Mouse (Mus musculus): ENCODE results near the gene Chat. TPM values are rescaled to one million over a fixed set of nuclear protein-coding genes. Genes with fewer than 3 reads are reported as not detected.
A peak's percentile ranks its signal among the peaks of the same experiment; 100 is the strongest.

The Chat gene
- polyA plus RNA-seq, 1 experiment from 2014 or later = 3.0 TPM

DNA sequence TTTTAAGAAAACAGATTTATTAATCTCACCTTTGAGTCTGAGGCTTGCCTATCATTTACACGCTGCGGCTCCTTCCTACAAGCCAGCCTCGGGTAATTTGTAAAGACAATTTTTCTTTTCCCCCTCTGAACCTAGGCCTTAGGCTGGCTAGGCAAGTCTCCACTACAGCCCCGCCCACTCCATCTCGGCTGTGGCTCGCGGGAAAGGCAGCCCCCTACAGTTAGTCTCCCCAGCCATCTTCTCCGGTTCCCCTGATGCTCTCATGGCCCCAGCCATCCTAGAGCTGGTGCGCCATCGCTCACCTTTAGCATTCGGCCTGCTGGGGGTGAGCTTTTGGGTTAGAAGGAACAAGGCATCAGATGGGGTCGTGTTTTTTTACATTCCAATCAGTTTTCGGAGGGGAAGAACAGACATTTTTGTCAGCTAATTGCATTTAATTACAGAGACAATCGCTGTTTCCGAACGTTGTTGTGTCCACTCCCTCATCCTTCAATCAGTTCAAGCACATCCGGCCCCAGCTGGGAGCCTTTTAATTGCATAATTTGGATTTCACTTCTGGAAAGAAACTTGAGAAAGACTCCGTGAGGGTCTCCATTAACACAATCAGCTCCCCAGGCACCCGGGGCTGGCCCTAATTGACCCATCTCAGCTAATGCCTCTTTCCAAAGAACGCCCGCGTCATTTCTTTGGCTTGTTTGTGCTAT, 86.2 kb downstream of the Chat start:
- no peak for ATAC-seq (ENCODE audit: low FRiP score, low read depth)
- no peak overlapping the region for H3K9ac ChIP-seq
- H3K36me3 ChIP-seq = no peaks in the 10 kb centered on the region
- H3K4me3 ChIP-seq = no peak overlapping the region
- H3K27ac ChIP-seq (replicated peaks) = no peak overlapping the region
- H3K4me1 ChIP-seq (replicated peaks) = peaks cover 22% of the 10 kb centered on the region
- peak overlapping the region; percentile 14 for H3K4me2 ChIP-seq
- WGBS = 11% methylated on average over 22 of the region's 22 CpGs
- H3K27me3 ChIP-seq = no peaks in the 10 kb centered on the region
- H3K9me3 ChIP-seq = no peaks in the 10 kb centered on the region

DNA sequence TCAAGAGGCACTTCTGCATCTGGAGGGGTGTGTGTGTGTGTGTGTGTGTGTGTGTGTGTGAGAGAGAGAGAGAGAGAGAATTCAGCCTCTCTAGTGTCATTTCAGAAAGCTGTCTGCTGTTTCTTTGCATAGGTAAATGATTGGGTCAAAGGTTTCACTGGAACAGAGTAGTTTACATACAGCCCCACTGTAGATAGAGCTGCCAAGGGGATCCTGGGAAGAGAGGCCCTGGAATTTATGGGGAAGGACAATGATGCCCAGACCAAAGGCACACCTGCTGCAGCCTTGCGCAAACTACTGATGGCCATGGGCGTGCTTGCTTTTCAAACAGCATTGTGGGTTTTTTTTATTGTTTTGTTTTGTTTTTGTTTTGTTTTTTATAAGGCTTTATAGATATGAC, 93.3 kb downstream of the Chat start:
- H3K4me2 ChIP-seq = no peak overlapping the region
- no peak for ATAC-seq (ENCODE audit: low FRiP score, low read depth)
- no peaks in the 10 kb centered on the region for H3K36me3 ChIP-seq
- no peak overlapping the region for H3K4me3 ChIP-seq
- WGBS = 82% methylated on average over 2 of the region's 2 CpGs
- H3K27me3 ChIP-seq = no peaks in the 10 kb centered on the region
- H3K4me1 ChIP-seq (replicated peaks) = no peaks in the 10 kb centered on the region
- no peak overlapping the region for H3K9ac ChIP-seq
- H3K27ac ChIP-seq (replicated peaks) = no peak overlapping the region
- no peaks in the 10 kb centered on the region for H3K9me3 ChIP-seq

DNA sequence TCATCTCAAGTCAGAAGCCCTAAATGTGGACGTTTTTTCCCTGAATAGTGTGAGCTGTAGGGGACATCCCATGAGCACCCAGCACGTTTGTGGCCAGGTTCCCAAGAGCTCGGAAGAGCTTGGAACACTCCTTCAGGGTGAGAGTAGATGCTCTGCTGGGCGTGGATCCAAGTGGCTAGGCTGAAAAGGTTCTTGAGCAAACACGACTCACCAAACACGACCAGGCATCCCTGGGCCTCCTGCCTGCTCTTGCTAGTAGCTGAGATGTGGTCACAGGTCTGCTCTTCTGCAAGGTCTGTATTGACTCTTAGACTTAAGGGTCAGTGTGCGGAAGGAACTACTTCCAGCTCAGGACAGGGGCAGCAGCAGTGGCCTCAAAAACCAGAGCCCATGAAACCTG, 96.0 kb downstream of the Chat start:
- Histone ChIP-seq H3K4me2 (no peak overlapping the region), H3K27me3 (no peaks in the 10 kb centered on the region), H3K4me3 (no peak overlapping the region), H3K4me1 (replicated peaks) (no peaks in the 10 kb centered on the region), H3K27ac (replicated peaks) (no peak overlapping the region), H3K9ac (no peak overlapping the region), H3K9me3 (no peaks in the 10 kb centered on the region), H3K36me3 (no peaks in the 10 kb centered on the region)
- no peak for ATAC-seq (ENCODE audit: low FRiP score, low read depth)
- 72% methylated on average over 7 of the region's 7 CpGs for WGBS

DNA sequence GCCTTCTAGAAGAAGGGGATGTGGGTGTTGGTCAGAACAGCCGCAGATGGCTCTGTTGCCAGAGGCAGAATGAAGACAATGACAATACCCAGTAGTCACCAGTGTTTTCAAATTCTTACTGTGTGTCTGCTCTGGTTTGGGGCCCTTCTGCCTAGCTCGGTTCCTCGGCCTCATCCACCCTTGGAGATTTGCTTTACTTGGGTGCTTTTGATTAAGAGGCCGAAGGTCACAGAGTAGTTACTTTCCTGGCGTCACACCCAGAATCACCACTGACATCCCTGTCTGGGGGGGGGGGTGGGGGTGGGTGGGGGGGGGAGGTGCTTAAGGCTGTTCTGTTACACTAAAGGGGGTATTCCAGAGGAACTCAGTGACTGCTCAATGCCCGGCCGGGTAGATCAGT, 101.4 kb downstream of the Chat start:
- no peak overlapping the region for H3K4me2 ChIP-seq
- H3K9ac ChIP-seq = no peak overlapping the region
- no peak for ATAC-seq (ENCODE audit: low FRiP score, low read depth)
- H3K4me1 ChIP-seq (replicated peaks) = no peaks in the 10 kb centered on the region
- H3K4me3 ChIP-seq = no peak overlapping the region
- no peaks in the 10 kb centered on the region for H3K27me3 ChIP-seq
- H3K27ac ChIP-seq (replicated peaks) = no peak overlapping the region
- no peaks in the 10 kb centered on the region for H3K9me3 ChIP-seq
- no peaks in the 10 kb centered on the region for H3K36me3 ChIP-seq
- 61% methylated on average over 7 of the region's 7 CpGs for WGBS

Other genes starting within 250 kb of the Chat start
- gene Ogdhl, start 144.0 kb downstream of the Chat start, polyA plus RNA-seq (2015; fragmentation: Nextera tagmentation; extraction: Ambion mirVana) = 22.8 and 23.7 TPM in 2 replicates
- 0.33 and 0.61 TPM in 2 replicates for gene 1700024G13Rik, start 77.6 kb downstream of the Chat start, polyA plus RNA-seq (2015; fragmentation: Nextera tagmentation; extraction: Ambion mirVana)
- gene Slc18a3, start 1.1 kb downstream of the Chat start, polyA plus RNA-seq (2015; fragmentation: Nextera tagmentation; extraction: Ambion mirVana) = 18.5 and 19.4 TPM in 2 replicates
- gene Ercc6, start 47.5 kb upstream of the Chat start, polyA plus RNA-seq (2015; fragmentation: Nextera tagmentation; extraction: Ambion mirVana) = 22.9 and 27.5 TPM in 2 replicates
- 48.5 and 54.6 TPM in 2 replicates for gene Prrxl1, start 133.4 kb upstream of the Chat start, polyA plus RNA-seq (2015; fragmentation: Nextera tagmentation; extraction: Ambion mirVana)
- 0.08 TPM in 1 of 2 replicates, not detected in the other for gene 3425401B19Rik, start 219.3 kb upstream of the Chat start, polyA plus RNA-seq (2015; fragmentation: Nextera tagmentation; extraction: Ambion mirVana)